Mouse (Mus musculus) ovary, postnatal 10 days (tissue): ENCODE measurements at regions not wholly inside any gene's neighbourhood (a gene's known extent, or its start where the extent isn't known, plus 50 kb on each side); places are given as distances from the start of the nearest gene placed in this dataset.

Experiments
- DNase-seq: peaks from one replicate; pipeline ENCODE4 v3.0.0; 2022; ENCODE audit warnings: low spot score

- no peak for DNase-seq
These were observed 135.6 kb downstream of the Rbm19 start for GRCm38 (mm10) chr5:120251697-120252401.

GRCm38 (mm10) chr5:120252551-120252950, 136.3 kb downstream of the Rbm19 start:
- DNase-seq, result no peak

GRCm38 (mm10) chr5:120262715-120263273, 146.5 kb downstream of the Rbm19 start:
- no peak for DNase-seq

- DNase-seq, result no peak
These were observed 153.2 kb downstream of the Rbm19 start for GRCm38 (mm10) chr5:120269416-120269860.

- DNase-seq, result no peak
These were observed 154.8 kb downstream of the Rbm19 start for GRCm38 (mm10) chr5:120270887-120271616.

- DNase-seq, result no peak
These were observed 155.3 kb upstream of the Lhx5 start for GRCm38 (mm10) chr5:120276229-120276628.

GRCm38 (mm10) chr5:120280321-120280720, 151.2 kb upstream of the Lhx5 start:
- DNase-seq, result no peak

GRCm38 (mm10) chr5:120280991-120281602, 150.4 kb upstream of the Lhx5 start:
- no peak for DNase-seq

GRCm38 (mm10) chr5:120281840-120282565, 149.5 kb upstream of the Lhx5 start:
- no peak for DNase-seq

GRCm38 (mm10) chr5:120284625-120285024, 146.9 kb upstream of the Lhx5 start:
- no peak for DNase-seq

- no peak for DNase-seq
These were observed 146.5 kb upstream of the Lhx5 start for GRCm38 (mm10) chr5:120285036-120285435.

GRCm38 (mm10) chr5:120286787-120287186, 144.7 kb upstream of the Lhx5 start:
- DNase-seq, result no peak

GRCm38 (mm10) chr5:120288036-120288684, 143.3 kb upstream of the Lhx5 start:
- DNase-seq, result no peak

GRCm38 (mm10) chr5:120294526-120295078, 136.9 kb upstream of the Lhx5 start:
- DNase-seq, result no peak

- DNase-seq, result no peak
These were observed 134.3 kb upstream of the Lhx5 start for GRCm38 (mm10) chr5:120297190-120297589.

- DNase-seq, result no peak
These were observed 133.7 kb upstream of the Lhx5 start for GRCm38 (mm10) chr5:120297665-120298282.

GRCm38 (mm10) chr5:120301672-120302071, 129.8 kb upstream of the Lhx5 start:
- DNase-seq, result no peak

GRCm38 (mm10) chr5:120302307-120302706, 129.2 kb upstream of the Lhx5 start:
- DNase-seq, result no peak

GRCm38 (mm10) chr5:120304295-120304701, 127.2 kb upstream of the Lhx5 start:
- no peak for DNase-seq

GRCm38 (mm10) chr5:120312299-120312698, 119.2 kb upstream of the Lhx5 start:
- DNase-seq, result no peak

- no peak for DNase-seq
These were observed 117.5 kb upstream of the Lhx5 start for GRCm38 (mm10) chr5:120313984-120314383.
